Mouse (Mus musculus) limb, embryonic 15.5 days (tissue): ENCODE measurements around the gene Cbx4. TPM values are rescaled to one million over a fixed set of nuclear protein-coding genes. Genes with fewer than 3 reads are reported as not detected.

Experiments used
- ATAC-seq: fragments of 200-750 bp; cut with Nextera tagmentation; 2 replicates; pipeline ENCODE4 v1.8.0; 2017; ENCODE audit warnings: low read depth, moderate TSS enrichment; ENCODE audit not compliant: insufficient number of reproducible peaks, low FRiP score, low TSS enrichment
- H3K27ac ChIP-seq: fragments of 300-500 bp; sonication (generic); 2 replicates; pipeline ENCODE4 v1.5.1; 2015; ENCODE audit warnings: moderate library complexity, mild to moderate bottlenecking, inconsistent platforms
- H3K27me3 ChIP-seq: fragments of 300-500 bp; sonication (generic); 2 replicates; pipeline ENCODE4 v1.6.1; 2015; ENCODE audit warnings: inconsistent platforms
- H3K36me3 ChIP-seq: fragments of 300-500 bp; sonication (generic); 2 replicates; pipeline ENCODE4 v1.6.1; 2015; ENCODE audit warnings: inconsistent platforms
- H3K4me1 ChIP-seq: fragments of 300-500 bp; sonication (generic); 2 replicates; pipeline ENCODE4 v1.6.1; 2015; ENCODE audit warnings: inconsistent platforms
- H3K4me2 ChIP-seq: fragments of 300-500 bp; sonication (generic); 2 replicates; pipeline ENCODE4 v1.6.1; 2015; ENCODE audit warnings: mild to moderate bottlenecking, inconsistent platforms
- H3K4me3 ChIP-seq: fragments of 300-500 bp; sonication (generic); 2 replicates; pipeline ENCODE4 v1.5.1; 2015; ENCODE audit warnings: mild to moderate bottlenecking, inconsistent platforms
- H3K9ac ChIP-seq: fragments of 300-500 bp; sonication (generic); 2 replicates; pipeline ENCODE4 v1.6.1; 2015; ENCODE audit warnings: inconsistent platforms
- H3K9me3 ChIP-seq: fragments of 300-500 bp; sonication (generic); 2 replicates; pipeline ENCODE4 v1.6.1; 2016; ENCODE audit warnings: inconsistent platforms
- WGBS: fragments of 180-500 bp; shearing (Covaris S2); methylation state at CpG from one replicate; pipeline ENCODE4 v1.1.7; 2015; 5-methylcytosine and 5-hydroxymethylcytosine counted together
- polyA plus RNA-seq: library from polyadenylated mRNA; unstranded; fragments of >200 nt; fragmentation: Nextera tagmentation; extraction: Ambion mirVana; gene quantifications from 2 replicates; pipeline ENCODE4 v1.2.1, GENCODE M21; 2015

The Cbx4 gene
- polyA plus RNA-seq, 1 experiment from 2014 or later, result 16.4 TPM

DNA sequence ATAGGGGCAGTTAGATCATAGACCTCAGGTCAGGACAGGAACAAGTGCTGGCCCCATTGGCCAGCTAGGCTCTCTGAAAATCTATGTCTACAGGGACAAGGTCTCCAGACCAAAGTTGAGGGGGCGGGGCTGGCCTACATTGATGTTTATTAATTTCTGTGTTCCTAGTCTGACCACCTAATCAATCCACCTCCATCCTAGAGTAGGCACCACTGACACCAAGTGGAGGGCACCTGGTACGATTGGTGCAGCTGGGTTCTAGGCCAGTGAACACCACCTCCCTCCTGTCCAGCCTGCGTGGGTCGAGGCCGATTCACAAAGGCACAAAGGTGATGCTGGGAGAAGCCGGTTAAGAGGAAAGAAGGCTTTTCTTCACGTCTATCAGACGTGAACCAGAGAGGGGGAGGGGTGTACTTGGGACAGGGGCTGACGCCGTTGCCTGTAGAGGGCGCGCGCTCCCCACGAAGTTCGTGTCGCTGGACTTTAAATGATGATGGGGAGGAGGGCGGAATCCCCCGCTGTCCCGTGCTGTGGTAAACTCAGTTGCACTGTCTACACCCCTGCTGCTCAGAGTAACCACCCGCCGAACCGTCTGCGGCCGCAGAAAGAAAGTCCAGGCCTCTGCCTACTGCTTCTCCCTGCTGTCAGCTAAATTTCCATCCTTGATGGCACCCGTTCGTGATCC, 52.0 kb downstream of the Cbx4 start:
- WGBS, result 2% methylated on average over 26 of the region's 26 CpGs
- Histone ChIP-seq H3K27ac (no peak overlapping the region), H3K9me3 (no peaks in the 10 kb centered on the region), H3K27me3 (peaks cover 46% of the 10 kb centered on the region), H3K36me3 (peaks cover 28% of the 10 kb centered on the region), H3K4me3 (peak overlapping the region; percentile 34), H3K4me1 (peaks cover 44% of the 10 kb centered on the region), H3K9ac (no peak overlapping the region), H3K4me2 (peak overlapping the region; percentile 63)
- peak; percentile 81 for ATAC-seq

Other genes with a start within 250 kb of the Cbx4 start
- gene Rbfox3, start 174.6 kb downstream of the Cbx4 start, polyA plus RNA-seq, result 0.26 and 0.32 TPM in 2 replicates
- gene Enpp7, start 98.0 kb downstream of the Cbx4 start, polyA plus RNA-seq, result not detected in 2 replicates
- gene Cbx2, start 63.3 kb downstream of the Cbx4 start, polyA plus RNA-seq, result 30.4 and 32.3 TPM in 2 replicates
- gene Cbx8, start 45.3 kb downstream of the Cbx4 start, polyA plus RNA-seq, result 8.9 and 9.6 TPM in 2 replicates
- gene Tbc1d16, start 142.3 kb upstream of the Cbx4 start, polyA plus RNA-seq, result 17.4 and 18.3 TPM in 2 replicates
- gene Ccdc40, start 142.4 kb upstream of the Cbx4 start, polyA plus RNA-seq, result 1.9 and 2.2 TPM in 2 replicates
- gene Gaa, start 181.7 kb upstream of the Cbx4 start, polyA plus RNA-seq, result 82.0 and 90.8 TPM in 2 replicates
- gene Eif4a3, start 213.9 kb upstream of the Cbx4 start, polyA plus RNA-seq, result 314 and 316 TPM in 2 replicates
- 5.0 and 5.3 TPM in 2 replicates for gene Card14, start 221.5 kb upstream of the Cbx4 start, polyA plus RNA-seq